Mouse (Mus musculus) testis, adult 2 months (tissue): ENCODE data around the gene Tapt1.

Source experiments
- CTCF ChIP-seq: fragments of 200-500 bp; IDR thresholded peaks from 2 replicates; pipeline ENCODE4 v1.5.1; 2012; ENCODE audit warnings: low read depth, mild to moderate bottlenecking, inconsistent platforms, low read length, moderate library complexity; ENCODE audit not compliant: control insufficient read depth, insufficient read depth, insufficient replicate concordance
- POLR2A ChIP-seq: fragments of 200-500 bp; IDR thresholded peaks from 2 replicates; pipeline ENCODE4 v1.6.1; 2012; ENCODE audit warnings: low read depth, mild to moderate bottlenecking, inconsistent platforms, low read length, moderate library complexity; ENCODE audit not compliant: control insufficient read depth

- TF ChIP-seq CTCF (no peak), POLR2A (no peak)
Observed at GRCm38 (mm10) chr5:44215118-44215517, 11.3 kb downstream of the Tapt1 start.
